Mouse (Mus musculus): ENCODE data around the gene Hist1h2bp.

GRCm38 (mm10) chr13:21779767-21780731 is 7.2 kb upstream of the Hist1h2bp start, which contains the start of gene Hist1h1b:
- TF ChIP-seq CTCF (IDR thresholded peaks at IDR 0.05; ENCODE audit: extremely low read depth, insufficient read depth, insufficient read length, insufficient replicate concordance) (no peak), POLR2A (IDR thresholded peaks at IDR 0.05; ENCODE audit: low read depth, low read length) (no peak; the same call in 1 of the 2 replicates)

All from spleen, adult 2 months (tissue).